Mouse (Mus musculus) spleen, postnatal 4 days (tissue): ENCODE measurements around the gene C1ra.
"Not testable (repeated sequence)": the region's sequence is repeated elsewhere in the genome, so short reads cannot be mapped to it uniquely, and the experiment has no call there.

ENCODE experiments used
- DNase-seq, 2 experiments: peaks; one replicate each; pipeline ENCODE4 v3.0.0; 2022; ENCODE audit warnings: low spot score in 2 of 2

Gene C1ra

DNA sequence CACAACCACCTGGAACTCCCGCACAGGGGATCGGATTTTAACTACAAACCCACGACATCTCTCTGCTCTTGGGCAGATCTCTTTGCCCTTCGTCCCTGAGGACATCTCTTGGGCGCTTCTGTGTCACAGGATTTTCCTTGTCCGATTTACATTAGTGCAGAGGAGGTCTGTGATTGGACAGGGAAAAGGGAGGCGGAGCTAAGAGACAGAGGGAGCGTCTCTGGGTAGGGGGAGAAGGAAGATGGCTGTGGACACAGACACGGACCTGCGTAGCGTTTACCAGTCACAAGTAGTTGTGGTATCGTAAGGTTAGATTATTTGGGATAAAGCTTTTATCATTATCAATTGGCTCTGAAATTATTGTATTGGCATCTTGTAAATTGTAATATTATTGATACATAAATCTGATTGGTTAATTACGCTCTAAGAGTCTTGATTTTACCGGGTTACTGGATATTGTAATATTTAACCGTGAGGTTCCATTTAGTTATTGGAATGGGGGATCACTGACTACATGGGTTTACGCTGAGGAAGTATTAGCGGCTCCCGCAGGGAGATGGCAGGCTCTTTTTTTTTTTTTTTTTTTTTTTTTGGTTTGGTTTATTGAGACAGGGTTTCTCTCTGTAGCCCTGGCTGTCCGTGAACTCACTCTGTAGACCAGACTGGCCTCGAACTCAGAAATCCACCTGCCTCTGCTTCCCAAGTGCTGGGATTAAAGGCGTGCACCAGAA lies 26.6 kb upstream of the C1ra start:
- no peak for DNase-seq

DNA sequence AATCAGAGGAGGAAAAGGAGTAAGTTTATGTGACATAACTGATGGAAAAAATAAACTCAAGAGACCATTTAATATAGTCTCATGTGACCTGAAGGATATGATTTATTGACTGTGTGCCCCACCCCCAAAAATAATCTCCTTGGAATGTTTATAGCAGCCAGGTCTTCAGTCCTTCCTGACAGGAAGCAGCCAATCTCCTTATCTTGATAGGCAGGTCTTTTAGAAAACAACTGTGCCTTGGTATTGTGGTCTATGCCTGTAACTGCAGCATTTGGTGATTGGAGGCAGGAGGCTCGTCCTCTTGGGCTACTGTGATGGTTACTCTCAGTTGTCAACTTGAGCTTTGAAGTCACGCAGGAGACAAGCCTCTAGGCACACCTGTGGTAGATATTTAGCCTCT lies 24.7 kb upstream of the C1ra start:
- DNase-seq: no peak

DNA sequence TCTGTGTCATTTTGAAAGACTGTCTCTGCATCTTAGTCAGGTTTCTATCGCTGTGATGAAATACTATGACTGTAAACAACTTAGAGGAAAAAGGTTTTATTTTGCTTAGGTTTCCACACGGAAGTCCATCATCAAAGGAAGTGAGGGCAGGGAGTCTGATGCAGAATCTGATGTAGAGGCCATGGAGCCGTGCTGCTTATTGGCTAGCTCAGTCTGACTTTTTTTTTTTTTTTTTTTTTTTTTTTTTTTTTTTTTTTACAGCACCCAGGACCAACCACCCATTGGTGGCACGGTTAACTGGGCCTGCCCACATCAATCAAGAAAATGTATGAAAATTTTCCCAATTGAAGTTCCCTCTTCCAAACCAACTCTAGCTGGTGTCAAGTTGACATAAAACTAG lies 23.3 kb upstream of the C1ra start:
- no peak for DNase-seq

DNA sequence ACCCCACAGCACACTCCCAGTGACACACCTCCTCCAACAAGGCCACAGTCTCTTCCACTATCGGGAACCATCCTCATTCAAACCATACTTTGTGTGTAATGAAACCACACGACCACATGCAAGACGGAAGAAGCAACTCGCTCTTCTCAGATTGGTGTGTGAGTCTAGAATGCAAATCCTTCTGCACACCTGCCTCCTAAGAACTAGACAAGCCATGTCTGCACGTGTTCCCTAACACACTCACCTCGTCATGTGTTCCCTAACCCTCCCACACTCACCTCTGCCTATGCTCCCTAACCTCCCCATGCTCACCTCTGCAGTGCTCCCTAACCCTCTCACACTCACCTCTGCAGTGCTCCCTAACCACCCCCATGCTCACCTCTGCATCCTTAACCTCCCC lies 20.8 kb upstream of the C1ra start:
- DNase-seq: no peak

DNA sequence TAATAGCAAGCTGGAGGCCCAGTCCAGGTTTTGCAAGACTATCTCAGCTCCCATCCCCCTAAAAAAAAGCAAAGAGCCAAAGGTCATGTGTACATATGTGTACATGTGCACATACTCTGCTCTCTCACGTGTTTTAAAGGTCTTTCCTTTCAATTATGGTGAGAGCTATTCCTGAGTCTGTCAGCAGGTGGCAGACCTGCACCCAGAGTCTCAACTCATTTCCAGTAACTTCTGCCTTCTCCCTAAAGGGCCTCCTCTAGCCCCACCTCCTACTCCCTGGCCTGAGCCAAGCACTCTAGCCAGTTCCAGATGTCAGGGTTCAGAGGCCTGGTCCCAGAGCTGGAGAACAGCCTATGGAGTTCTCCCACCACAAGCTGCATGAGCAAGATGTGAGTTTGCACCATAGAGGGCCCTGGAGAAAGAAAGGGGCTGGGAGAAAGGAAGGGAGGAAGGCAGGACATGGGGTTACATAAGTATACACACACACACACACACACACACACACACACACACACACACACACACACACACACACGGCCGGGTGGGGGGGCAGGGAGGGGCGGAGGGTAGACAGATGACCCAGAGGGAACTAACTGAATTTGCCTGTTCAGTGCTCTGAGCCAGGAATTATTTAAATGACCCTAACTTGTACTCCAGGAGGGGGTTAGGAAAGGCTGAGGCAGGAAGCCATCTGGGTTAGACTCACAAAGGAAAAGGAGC lies 19.2 kb upstream of the C1ra start, which contains the start of gene C1rl:
C1rl (plus strand) TSS at position 272 of the 720 bp plus-strand sequence.
- DNase-seq: peak; percentile 75 to 83

DNA sequence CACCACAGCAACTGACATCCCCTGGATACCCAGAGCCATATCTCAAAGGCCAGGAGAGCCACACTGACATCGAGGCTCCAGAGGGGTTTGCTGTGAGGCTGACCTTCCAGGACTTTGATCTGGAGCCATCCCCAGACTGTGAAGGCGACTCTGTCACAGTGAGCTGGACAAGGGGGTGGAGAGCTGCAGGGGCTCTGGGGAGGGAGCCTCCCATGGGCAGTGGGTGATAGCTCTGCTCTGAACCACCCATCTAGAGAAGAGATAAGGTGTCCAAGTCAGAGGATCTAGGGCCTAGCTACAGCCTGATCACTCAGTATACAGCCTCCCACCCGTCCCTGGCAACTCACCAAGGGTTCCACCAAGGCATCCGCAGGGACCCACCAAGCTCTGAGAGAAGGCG lies 18.3 kb upstream of the C1ra start:
- no peak for DNase-seq

DNA sequence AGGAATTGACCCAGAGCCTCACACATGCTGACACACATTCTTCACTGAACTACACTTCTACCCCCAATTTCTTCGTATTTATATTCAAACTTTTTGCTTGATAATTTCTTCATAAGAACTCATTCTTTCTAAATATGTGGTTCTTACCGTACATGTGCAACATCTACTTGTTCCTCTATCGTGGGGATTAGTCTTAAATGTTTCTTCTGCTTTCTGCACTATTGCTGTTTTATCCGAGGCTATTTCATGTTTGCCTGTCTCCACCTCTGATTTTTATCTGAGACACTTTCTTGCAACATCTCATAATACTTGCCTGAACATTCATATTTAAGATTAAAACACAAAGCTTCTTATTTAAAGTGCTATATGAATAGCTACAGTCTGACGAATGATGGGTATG lies 16.2 kb upstream of the C1ra start:
- DNase-seq: no peak

DNA sequence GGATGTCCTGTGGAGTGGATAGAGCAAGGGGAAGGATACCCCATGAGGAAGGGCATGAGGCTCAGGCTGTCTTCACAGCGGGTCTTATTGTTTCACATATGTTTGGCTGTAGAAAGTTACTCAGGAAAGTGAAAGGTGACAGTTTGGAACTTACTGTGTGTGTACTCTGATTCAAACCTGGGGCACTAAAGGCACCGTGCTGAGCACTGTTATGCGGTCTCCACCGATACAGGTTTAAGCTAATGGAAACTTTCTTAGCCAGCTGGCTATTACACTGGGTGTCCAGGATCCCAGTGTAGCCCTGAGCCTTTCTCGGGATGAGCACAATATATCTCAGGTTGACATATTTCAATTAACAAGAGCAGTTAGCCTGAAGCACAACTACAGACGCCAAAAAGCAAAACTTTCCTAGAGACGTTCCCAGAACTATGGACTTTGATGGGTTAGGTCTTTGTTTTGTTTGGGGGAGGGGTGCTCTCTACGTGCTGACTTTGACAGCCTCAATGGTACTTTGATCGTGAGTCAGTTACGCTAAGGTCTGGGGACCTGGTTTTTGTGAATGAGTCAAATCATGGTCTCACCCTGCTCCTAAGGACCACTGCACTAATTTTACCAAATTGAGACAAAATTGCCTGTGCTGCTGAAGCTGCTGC lies 12.2 kb upstream of the C1ra start:
- DNase-seq: no peak

DNA sequence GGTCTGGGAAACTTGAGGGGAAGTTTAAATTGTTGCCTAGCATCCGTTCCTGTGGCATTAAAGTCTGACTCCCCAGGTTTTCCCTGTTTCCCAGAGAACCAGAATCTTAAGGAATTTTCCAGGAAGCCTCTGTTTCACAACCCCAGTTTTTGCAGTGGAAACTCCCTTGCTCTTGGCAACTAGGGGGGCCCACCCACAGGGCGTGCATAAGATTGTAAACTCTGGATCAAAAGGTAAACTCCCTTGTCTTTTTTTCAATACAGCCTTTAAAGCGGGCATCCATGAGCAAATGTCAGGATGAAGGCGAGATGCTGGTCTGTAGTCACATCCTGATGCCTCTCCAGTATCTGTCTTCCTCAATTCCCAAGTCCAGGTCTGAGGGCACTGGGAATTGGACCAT lies 10.7 kb upstream of the C1ra start:
- DNase-seq: no peak

DNA sequence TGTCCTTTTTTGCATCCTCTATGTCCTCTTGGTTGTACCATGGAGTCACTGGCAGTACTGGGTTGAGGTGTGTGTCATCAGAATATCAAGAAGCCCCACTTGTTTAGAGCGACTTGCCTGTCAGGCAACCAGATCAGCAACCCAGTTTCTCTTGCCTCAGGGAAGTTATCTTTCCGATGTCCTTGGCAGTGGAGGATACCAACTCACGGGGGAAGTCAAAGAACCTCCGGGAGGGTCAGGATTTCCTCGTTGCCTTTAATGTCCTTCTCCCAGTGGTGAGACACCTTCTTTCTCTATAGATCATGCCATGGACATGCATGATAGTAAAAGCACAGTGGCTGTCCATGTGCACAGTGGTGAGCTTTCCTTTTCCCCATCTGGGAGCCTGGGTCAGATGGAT lies 10.2 kb upstream of the C1ra start:
- DNase-seq: peak in 1 of 2 experiments; percentile 40

DNA sequence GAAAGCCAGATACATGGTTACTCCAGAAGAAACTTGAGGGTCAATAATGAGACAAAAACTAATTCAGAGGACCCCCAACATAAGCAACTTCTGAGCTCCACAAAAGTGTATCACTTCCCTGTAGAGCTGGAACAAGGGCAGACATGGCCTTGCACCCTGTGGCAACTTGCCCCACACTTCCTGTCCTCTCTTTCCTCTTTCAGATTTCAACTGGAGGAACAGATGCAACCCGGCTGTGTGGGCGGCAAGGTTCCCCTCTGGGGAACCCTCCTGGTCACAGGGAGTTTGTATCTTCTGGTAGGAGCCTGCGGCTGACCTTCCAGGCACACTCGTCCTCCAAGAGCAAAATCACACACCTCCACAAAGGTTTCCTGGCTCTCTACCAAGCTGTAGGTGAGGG lies 7.2 kb upstream of the C1ra start:
- peak in 1 of 2 experiments; percentile 35 for DNase-seq

DNA sequence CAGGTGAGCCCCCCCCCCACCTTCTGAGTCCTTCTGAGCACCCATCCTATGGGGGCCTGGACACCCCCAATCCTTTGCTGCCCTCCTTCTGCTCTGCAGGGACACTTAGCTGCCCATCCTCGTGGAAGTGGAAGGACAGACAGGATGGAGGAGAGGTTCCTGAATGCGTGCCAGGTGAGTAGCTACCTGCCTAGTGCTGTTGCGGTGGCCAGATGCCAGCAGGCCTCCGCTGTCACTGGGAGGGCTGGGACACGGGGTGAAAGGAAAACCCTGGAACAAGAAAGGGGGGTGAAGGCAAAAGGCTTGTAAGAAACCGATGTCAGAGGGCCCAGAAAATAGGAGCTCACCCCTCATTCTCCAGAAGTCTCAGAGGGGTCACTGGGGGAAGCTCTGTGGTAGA lies 5.2 kb upstream of the C1ra start:
- DNase-seq: no peak

DNA sequence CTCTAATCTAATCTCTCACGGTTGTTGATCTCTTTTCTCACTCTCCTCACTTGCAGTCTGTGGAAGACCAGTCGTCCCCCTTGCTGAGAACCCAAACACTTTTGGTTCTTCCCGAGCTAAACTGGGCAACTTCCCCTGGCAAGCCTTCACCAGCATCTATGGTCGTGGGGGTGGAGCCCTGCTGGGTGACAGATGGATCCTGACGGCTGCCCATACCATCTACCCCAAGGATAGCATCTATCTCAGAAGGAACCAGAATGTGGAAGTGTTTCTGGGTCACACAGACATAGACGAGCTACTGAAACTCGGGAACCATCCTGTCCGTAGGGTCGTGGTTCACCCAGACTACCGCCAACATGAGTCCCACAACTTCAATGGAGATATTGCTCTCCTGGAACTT lies 3.9 kb upstream of the C1ra start:
- no peak for DNase-seq

DNA sequence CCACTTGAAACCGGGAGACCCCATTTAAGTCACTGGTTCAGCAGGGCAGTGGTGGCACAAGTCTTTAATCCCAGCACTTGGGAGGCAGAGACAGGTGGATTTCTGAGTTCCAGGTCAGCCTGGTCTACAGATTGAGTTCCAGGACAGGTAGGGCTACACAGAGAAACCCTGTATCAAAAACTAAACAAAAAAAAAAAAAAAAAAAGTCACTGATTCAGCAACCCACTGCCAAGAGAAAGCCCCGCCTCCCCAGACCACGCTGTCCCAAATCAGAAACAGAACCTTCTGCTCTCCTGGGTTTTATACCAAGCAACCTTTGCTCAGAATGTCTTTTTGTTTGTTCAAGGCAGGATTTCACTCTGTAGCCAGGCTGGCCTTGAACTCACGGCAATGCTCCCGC lies 3.0 kb upstream of the C1ra start:
- DNase-seq: not testable (repeated sequence)

DNA sequence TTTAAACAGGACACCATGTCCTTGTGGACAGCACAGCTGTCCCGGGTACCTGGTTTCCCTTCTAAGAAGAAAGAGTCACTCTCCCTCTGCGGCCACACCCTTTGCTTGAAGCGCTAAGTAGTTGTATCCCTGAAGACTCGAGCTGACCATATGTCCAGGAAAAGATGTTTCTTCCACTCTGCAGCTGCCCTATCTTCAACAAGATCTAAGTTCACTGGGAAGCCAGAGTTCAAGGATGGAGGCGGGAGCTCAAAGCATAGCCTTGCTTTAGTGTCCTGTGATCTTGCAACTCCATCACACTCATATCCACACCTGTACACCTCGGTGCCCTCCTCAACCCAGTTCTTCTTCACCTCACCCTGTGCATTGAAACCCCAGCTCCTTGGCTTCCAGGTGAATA lies 269 bp upstream of the C1ra start:
- DNase-seq: no peak

DNA sequence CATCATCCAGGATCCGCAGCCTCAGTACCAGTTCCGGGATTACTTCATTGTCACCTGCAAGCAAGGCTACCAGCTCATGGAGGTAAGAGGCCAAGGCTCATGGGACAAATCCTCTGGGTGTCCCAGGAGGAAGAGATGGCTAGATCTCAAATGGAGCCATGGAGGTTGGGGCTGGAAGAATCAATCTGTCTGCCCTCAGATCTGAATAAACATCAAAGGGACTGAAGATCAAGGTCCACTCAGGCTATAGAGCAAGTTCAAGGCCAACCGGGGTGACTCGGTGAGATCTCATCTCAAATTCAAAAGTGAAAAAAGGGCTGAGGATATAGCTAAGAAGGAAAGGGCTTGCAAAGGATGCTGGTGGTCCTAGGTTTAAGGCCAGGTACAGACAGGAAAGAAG lies 5.5 kb downstream of the C1ra start:
- DNase-seq: not testable (repeated sequence)

DNA sequence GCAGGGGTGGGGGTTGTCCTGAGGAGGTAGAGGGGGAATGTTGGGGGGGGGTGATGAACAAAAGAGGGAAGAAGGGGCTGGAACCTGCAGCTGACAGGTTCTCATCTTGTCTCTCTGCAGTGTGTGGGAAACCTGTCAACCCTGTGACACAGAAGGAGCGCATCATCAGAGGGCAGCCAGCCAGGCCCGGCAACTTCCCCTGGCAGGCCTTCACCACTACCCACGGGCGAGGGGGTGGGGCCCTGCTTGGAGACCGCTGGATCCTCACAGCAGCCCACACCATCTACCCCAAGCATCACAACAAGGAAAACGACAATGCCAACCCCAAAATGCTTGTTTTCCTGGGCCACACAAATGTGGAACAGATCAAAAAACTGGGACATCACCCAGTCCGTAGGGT lies 9.9 kb downstream of the C1ra start:
- not testable (repeated sequence) for DNase-seq

DNA sequence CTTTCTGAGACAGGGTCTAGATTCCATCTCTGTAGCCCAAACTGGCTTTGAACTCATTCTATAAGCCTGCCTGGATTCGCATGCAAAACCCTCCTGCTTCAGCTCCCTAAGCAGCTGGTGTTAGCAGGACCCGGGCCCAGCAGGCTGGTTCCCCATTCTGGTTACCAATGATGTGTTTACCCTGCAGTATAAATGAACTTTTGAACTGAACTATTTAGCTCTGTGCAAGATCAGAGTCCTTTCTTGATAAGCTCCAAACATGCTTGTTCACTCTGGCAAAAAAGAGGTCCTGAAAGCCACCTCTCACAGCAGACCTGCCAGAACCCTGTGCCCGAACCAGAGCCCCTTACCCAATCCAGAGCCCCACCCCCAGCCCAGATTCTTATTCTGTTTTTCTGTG lies 15.7 kb downstream of the C1ra start:
- DNase-seq: no peak

DNA sequence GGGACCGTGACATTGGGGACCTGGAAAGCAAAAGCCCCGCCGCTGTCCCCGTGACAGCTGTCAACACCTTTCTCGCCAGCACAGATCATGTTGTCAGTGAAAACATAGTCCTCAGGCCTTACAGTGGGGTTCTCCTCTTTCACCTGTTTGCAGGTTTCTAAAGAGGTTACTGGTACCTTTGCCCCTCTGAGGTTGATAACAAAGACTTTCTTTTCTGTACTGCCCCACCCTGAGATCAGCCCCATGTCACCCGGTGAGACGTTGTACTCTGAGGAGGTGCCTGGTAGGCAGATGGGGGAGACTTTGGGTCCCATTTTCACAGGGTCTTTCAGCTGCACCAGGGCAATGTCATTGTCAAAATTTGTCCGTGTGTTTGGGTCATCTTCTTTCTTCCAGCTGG lies 18.9 kb downstream of the C1ra start:
- no peak for DNase-seq

DNA sequence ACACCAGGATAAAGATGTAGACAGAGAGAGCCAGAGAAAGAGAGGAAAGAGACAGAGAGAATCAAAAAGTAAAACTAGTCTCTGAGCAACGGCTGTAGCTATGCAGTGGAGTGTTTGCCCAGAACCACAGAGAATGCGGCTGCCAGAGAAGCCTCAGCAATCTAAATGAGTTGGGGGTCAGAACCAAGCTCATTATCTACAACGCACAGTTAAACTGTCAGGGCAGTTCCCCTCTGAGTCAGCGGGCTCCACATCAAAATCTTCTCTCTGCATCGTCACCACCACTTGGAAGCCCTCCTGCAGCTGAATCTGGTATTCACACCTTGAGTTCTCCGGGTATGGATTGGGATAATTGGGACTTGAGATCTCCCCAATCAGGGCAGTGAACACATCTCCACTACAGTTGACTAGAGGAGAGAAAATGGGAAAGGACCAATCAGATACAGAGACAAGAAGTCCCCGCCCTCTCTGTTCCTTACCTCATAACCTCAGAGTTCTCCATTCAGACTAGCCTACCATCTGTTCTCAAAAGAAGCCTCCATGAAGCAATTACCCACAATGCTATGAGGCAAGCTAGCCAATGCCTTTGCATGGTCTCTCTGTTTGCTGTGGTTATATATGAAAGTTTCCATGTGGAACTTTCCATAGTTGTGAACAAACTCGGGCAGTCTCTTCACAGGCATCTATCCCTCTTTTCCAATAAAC lies 24.1 kb downstream of the C1ra start:
- DNase-seq: not testable (repeated sequence)

DNA sequence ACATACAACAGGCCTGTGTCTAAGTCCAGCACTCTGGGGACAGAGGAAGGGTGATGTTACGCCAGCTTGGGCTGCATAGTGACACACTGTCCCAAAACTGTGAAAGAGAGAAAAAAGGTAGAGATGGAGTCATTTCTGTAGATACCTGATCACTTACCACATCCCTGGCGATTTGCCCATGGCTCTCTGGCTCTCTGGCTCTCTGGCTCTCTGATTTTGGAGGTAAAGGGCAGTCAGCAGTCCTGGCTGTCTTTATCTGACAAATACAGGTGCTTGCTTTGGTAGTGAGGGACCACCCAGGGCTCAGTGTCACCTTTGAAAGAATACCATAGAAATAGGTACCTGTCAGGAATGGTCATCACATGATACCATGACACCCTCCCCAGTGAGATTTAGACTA lies 29.0 kb downstream of the C1ra start:
- DNase-seq: not testable (repeated sequence)

DNA sequence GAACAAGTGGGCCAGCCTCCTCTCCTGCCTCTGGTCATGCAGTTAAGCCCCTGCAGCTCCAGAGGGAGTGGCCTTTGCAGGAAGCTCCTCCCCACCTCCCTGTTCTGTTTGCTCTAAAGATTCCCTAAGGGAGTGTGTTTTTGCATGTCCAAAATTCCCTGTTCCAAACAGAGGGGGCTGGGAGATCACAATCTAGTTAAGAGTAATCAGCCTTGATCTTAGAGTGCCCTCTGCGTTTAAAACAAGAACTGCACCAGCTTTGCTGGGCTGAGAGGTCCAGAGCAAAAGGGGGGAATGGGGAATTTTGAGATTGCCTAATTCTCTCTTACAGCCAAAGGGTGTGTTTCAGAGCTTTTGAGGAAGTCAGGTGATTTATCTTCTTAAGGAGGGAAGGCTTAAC lies 30.1 kb downstream of the C1ra start, which contains the start of gene C1s1:
C1s1 (minus strand) TSS at position 76 of the 400 bp plus-strand sequence.
- not testable (repeated sequence) for DNase-seq
